Mouse (Mus musculus): ENCODE measurements at regions not wholly inside any gene's neighbourhood (a gene's known extent, or its start where the extent isn't known, plus 50 kb on each side); places are given as distances from the start of the nearest gene placed in this dataset.

DNA sequence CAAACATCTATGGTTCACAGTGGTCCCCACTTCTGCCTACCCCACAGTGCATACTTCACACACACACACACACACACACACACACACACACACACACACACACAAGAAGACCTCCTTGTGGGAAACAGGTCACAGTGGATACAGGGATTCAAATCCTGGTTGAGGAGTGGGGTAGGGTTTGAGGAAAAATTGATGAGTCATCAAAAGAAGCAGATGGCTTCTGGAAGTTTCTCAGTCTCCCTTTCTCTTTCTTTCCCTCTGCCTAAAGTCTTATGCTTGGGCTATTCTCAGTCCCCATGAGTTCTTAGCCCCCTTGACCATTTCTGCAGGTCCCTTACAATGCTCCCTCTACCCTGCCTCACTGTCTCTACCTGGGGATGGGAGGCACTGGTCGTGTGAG, 56.4 kb downstream of the Rassf10 start:
- H3K36me3 ChIP-seq (ENCODE audit: control insufficient read depth, insufficient read depth, low read length): no peaks in the 10 kb centered on the region
- H3K4me2 ChIP-seq (ENCODE audit: low read length): no peak overlapping the region
- H3K4me3 ChIP-seq (ENCODE audit: low read depth, low read length): no peak overlapping the region
- DNase-seq (ENCODE audit: low spot score) (no peak), ATAC-seq (replicated peaks; ENCODE audit: low FRiP score, low TSS enrichment, low read depth) (no peak)
- no peaks in the 10 kb centered on the region for H3K27me3 ChIP-seq (replicated peaks; ENCODE audit: control insufficient read depth, insufficient read depth, low read length)
- H3K27ac ChIP-seq (ENCODE audit: low read depth): no peak overlapping the region
- H3K9ac ChIP-seq (ENCODE audit: low read length): no peak overlapping the region
- H3K4me1 ChIP-seq (replicated peaks; ENCODE audit: control insufficient read depth, insufficient read depth, low read length): no peaks in the 10 kb centered on the region
- no peaks in the 10 kb centered on the region for H3K9me3 ChIP-seq (ENCODE audit: control insufficient read depth, low read length)
- 89% methylated on average over 1 of the region's 1 CpGs for WGBS

DNA sequence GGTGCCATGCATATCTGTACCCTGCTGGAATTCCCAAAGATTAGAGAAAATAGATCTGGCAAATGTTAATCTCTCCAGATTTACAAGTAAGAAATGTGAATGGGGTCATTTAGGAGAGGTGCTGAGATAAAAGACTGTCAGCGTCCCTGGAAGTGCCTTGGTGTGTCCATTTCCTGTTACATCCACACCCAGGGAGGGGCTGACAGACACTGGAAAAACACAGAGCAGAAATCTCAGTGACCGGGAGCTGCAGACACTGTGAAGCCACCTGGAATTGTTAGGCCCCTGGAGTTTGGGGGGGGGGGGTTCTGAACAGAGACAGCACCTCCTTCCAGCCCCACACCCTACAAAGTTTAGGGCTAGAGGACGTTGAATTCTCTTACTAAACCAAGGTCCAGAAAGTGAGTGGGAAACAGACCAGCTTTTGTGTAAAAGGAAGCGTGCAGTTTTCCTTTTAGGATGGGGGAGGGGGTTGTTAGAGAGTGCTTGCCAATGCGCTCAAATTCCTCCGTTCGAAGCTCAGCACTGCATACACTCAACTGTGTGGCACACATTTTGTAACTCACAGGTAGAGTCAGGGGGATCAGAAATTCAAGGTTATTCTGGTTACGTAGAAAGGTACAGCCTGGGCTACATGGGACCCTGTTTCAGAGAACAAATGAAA, 63.5 kb downstream of the Rassf10 start:
- Histone ChIP-seq H3K27me3 (replicated peaks; ENCODE audit: control insufficient read depth, insufficient read depth, low read length) (no peaks in the 10 kb centered on the region), H3K36me3 (ENCODE audit: control insufficient read depth, insufficient read depth, low read length) (no peaks in the 10 kb centered on the region), H3K4me1 (replicated peaks; ENCODE audit: control insufficient read depth, insufficient read depth, low read length) (peaks cover 10% of the 10 kb centered on the region), H3K9me3 (ENCODE audit: control insufficient read depth, low read length) (no peaks in the 10 kb centered on the region), H3K9ac (ENCODE audit: low read length) (no peak overlapping the region), H3K27ac (ENCODE audit: low read depth) (no peak overlapping the region), H3K4me2 (ENCODE audit: low read length) (no peak overlapping the region), H3K4me3 (ENCODE audit: low read depth, low read length) (no peak overlapping the region)
- 32% methylated on average over 8 of the region's 8 CpGs for WGBS
- ATAC-seq (replicated peaks; ENCODE audit: low FRiP score, low TSS enrichment, low read depth) (no peak), DNase-seq (ENCODE audit: low spot score) (no peak)

DNA sequence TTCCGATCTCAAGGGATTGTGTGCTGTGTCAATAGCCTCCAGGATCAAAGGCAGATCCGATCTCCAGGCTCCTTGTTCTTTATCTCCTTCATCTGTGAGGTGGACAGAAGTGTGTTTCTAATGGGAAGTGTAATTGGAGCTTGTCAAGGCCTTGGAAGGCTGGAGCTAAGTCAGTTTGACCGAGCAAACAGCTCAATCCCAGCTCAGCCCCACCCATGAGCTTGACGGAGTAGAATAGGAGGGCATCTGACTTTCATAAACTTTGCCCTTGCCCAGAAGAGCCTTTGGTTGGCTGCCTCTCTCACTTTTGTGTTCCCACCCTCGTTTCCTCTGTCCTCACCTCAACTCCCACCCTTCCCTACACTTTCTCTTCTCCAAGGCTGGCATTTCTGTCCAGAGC, 67.7 kb downstream of the Rassf10 start:
- Histone ChIP-seq H3K4me2 (ENCODE audit: low read length) (no peak overlapping the region), H3K27me3 (replicated peaks; ENCODE audit: control insufficient read depth, insufficient read depth, low read length) (no peaks in the 10 kb centered on the region), H3K4me1 (replicated peaks; ENCODE audit: control insufficient read depth, insufficient read depth, low read length) (peaks cover 10% of the 10 kb centered on the region), H3K4me3 (ENCODE audit: low read depth, low read length) (no peak overlapping the region), H3K9ac (ENCODE audit: low read length) (no peak overlapping the region), H3K27ac (ENCODE audit: low read depth) (no peak overlapping the region), H3K9me3 (ENCODE audit: control insufficient read depth, low read length) (no peaks in the 10 kb centered on the region), H3K36me3 (ENCODE audit: control insufficient read depth, insufficient read depth, low read length) (no peaks in the 10 kb centered on the region)
- DNase-seq (ENCODE audit: low spot score) (no peak), ATAC-seq (replicated peaks; ENCODE audit: low FRiP score, low TSS enrichment, low read depth) (no peak)
- WGBS: 46% methylated on average over 5 of the region's 5 CpGs

DNA sequence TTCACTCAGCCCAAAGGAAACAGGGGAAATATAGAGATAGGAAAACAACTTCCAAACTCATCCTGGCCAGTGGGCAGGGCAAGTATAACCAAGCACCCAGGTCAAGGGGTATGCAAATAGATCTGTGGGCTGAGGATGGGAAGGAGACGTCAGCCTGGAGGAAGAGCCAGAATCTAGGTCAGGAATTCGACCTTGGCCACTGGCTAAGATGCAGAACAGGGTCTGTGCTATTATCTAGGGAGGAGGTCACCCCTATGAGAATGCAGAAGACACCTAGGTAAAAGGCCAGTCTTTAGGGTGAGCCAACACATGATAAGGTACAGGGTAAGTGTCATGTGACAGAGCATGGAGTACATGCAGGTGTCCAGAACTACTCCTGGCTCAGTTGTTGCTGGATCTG, 68.8 kb downstream of the Rassf10 start:
- Histone ChIP-seq H3K9ac (ENCODE audit: low read length) (no peak overlapping the region), H3K4me1 (replicated peaks; ENCODE audit: control insufficient read depth, insufficient read depth, low read length) (peaks cover 2% of the 10 kb centered on the region; the same call in 1 of the 2 replicates), H3K4me3 (ENCODE audit: low read depth, low read length) (no peak overlapping the region), H3K36me3 (ENCODE audit: control insufficient read depth, insufficient read depth, low read length) (no peaks in the 10 kb centered on the region), H3K4me2 (ENCODE audit: low read length) (no peak overlapping the region), H3K27ac (ENCODE audit: low read depth) (no peak overlapping the region), H3K27me3 (replicated peaks; ENCODE audit: control insufficient read depth, insufficient read depth, low read length) (no peaks in the 10 kb centered on the region), H3K9me3 (ENCODE audit: control insufficient read depth, low read length) (no peaks in the 10 kb centered on the region)
- ATAC-seq (replicated peaks; ENCODE audit: low FRiP score, low TSS enrichment, low read depth) (no peak), DNase-seq (ENCODE audit: low spot score) (no peak)
- WGBS: 19% methylated on average over 2 of the region's 2 CpGs

DNA sequence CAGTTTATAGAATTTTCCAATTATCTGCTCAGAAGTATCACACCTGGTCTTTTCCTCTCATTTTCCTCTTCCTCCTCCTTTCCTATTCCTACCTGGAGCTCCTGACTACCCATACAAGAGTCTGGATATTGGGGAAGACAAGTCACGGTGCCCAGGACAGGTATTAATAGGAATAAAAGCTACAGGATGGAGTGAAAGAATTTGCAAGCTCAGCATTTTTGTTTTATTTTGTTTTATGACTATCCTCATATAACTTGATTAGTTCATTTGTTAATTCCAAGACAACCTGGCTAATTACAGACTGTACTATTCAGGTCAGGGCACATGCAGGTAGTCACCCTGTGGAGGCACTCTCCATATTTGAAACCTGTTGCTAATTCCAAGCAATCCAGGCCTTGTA, 72.0 kb downstream of the Rassf10 start:
- DNase-seq (ENCODE audit: low spot score): no peak

DNA sequence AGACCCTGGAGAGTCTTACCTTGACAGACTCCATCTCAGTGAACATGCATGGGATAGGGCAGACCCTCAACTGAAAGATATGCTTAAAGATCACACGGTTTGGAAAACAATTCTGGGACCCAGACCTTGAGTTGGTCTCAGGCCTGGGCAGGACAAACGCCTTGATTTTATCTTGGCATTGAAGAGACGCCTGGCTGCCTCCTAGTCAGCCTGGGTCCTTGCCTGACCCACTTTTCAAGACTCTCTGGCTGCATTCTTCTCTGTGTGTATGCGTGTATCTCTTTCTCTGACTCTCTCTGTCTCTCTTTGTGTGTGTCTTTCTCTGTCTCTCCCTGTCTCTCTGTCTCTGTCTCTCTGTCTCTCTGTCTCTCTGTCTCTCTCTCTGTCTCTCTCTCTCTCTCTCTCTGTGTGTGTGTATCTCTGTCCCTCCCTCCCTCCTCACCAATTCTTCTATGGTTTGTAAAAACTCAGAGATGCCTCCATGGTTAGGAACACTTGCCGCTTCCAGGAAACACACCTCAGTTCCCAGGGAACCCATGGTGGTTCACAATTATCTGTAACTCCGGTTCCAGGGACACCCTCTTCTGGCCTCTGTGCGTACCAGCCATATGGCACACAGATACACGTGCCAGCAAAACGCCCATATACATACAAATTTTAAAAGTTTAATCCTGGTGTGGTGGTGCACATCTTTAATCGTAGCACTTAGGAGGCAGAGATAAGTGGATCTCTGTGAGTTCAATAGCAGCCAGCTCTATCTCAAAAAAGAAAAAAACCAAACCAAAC, 72.7 kb downstream of the Rassf10 start:
- no peak overlapping the region for H3K9ac ChIP-seq (ENCODE audit: low read length)
- no peaks in the 10 kb centered on the region for H3K4me1 ChIP-seq (replicated peaks; ENCODE audit: control insufficient read depth, insufficient read depth, low read length)
- no peak overlapping the region for H3K4me2 ChIP-seq (ENCODE audit: low read length)
- no peaks in the 10 kb centered on the region for H3K27me3 ChIP-seq (replicated peaks; ENCODE audit: control insufficient read depth, insufficient read depth, low read length)
- H3K4me3 ChIP-seq (ENCODE audit: low read depth, low read length): no peak overlapping the region
- no peak for DNase-seq (ENCODE audit: low spot score)
- no peak overlapping the region for H3K27ac ChIP-seq (ENCODE audit: low read depth)
- H3K9me3 ChIP-seq (ENCODE audit: control insufficient read depth, low read length): 0 out of 2 replicates have a peak, but pooled peaks cover 2% of the 10 kb centered on the region
- no peak for ATAC-seq (replicated peaks; ENCODE audit: low FRiP score, low TSS enrichment, low read depth)
- no peaks in the 10 kb centered on the region for H3K36me3 ChIP-seq (ENCODE audit: control insufficient read depth, insufficient read depth, low read length)
- WGBS: 82% methylated on average over 10 of the region's 10 CpGs

More for the DNA sequence above, 72.0 kb downstream of the Rassf10 start:
- H3K9me3 ChIP-seq (ENCODE audit: control insufficient read depth, low read length): 0 out of 2 replicates have a peak, but pooled peaks cover 2% of the 10 kb centered on the region
- no peak overlapping the region for H3K4me2 ChIP-seq (ENCODE audit: low read length)
- no peak overlapping the region for H3K27ac ChIP-seq (ENCODE audit: low read depth)
- H3K4me1 ChIP-seq (replicated peaks; ENCODE audit: control insufficient read depth, insufficient read depth, low read length): no peaks in the 10 kb centered on the region
- H3K36me3 ChIP-seq (ENCODE audit: control insufficient read depth, insufficient read depth, low read length): no peaks in the 10 kb centered on the region
- H3K9ac ChIP-seq (ENCODE audit: low read length): no peak overlapping the region
- WGBS: 97% methylated on average over 1 of the region's 1 CpGs
- H3K27me3 ChIP-seq (replicated peaks; ENCODE audit: control insufficient read depth, insufficient read depth, low read length): no peaks in the 10 kb centered on the region
- no peak overlapping the region for H3K4me3 ChIP-seq (ENCODE audit: low read depth, low read length)
- no peak for ATAC-seq (replicated peaks; ENCODE audit: low FRiP score, low TSS enrichment, low read depth)

DNA sequence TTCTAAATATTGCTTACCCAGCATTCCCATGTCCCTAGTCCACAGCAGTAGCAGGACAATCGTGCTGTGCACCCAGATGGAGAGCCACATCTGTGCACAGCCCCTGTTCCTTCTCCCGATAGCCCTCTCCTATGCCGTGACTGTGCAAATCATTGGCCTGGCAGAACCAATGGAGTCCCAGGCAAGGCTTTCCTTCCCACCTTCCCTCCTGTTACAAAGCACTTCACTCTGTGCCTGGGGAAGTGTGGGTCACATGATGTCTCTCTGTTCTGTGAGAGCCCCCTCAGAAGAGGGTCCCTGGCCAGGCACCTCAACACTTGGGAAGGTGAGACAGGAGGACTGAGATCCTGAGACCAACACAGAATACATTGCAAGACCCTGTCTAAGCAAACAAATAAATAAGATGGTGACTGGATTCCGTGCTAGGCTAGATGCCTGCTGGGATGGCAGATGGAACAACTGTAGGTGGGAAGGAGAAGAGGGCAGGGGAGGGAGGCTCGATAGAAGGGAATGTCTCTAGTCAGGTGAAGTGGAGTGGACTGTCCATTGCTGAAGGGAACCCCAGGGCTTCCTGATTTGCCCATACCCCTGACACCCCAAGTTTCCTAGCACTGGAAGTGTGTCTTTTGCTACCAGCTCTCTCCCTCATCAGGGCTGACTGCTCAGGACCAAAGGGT, 73.5 kb downstream of the Rassf10 start:
- H3K9me3 ChIP-seq (ENCODE audit: control insufficient read depth, low read length): 0 out of 2 replicates have a peak, but pooled peaks cover 2% of the 10 kb centered on the region
- no peaks in the 10 kb centered on the region for H3K27me3 ChIP-seq (replicated peaks; ENCODE audit: control insufficient read depth, insufficient read depth, low read length)
- H3K36me3 ChIP-seq (ENCODE audit: control insufficient read depth, insufficient read depth, low read length): no peaks in the 10 kb centered on the region
- no peak overlapping the region for H3K27ac ChIP-seq (ENCODE audit: low read depth)
- ATAC-seq (replicated peaks; ENCODE audit: low FRiP score, low TSS enrichment, low read depth) (no peak), DNase-seq (ENCODE audit: low spot score) (no peak)
- no peak overlapping the region for H3K9ac ChIP-seq (ENCODE audit: low read length)
- H3K4me1 ChIP-seq (replicated peaks; ENCODE audit: control insufficient read depth, insufficient read depth, low read length): no peaks in the 10 kb centered on the region
- no peak overlapping the region for H3K4me2 ChIP-seq (ENCODE audit: low read length)
- H3K4me3 ChIP-seq (ENCODE audit: low read depth, low read length): no peak overlapping the region
- WGBS: 69% methylated on average over 5 of the region's 5 CpGs

DNA sequence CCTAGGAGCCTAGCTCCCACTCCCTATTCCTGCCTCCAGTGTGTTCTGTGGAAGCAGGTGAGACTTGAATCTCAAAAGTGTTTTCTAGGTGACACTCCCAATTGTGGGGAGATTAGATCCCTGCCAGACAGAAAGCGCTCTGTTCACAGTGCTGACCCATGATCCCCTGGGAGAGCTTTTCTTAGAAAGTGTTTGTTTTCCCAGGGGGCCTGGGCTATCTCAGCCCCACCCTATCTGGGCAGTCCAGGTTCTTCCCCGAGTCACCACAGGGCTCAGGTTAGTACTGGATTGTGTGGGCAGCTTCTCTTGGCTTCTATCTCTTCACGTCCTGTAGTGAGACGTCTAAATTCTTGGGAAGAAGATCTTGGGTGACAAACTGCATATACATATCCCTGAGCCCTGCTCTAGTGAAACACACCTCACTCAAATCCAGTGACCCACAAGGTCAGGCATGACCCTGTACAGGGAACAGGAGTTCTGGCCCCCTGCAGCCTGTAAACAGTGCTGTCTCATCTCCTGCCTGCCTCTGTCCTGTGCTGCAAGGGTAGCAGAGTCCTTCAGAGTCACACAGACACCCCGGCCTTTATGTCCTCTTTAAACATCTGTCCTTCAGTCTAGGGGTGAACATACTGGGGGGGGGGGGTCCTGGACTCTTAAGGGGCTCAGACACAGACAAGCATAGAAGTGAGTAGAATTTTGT, 76.4 kb downstream of the Rassf10 start:
- Histone ChIP-seq H3K9ac (ENCODE audit: low read length) (no peak overlapping the region), H3K4me1 (replicated peaks; ENCODE audit: control insufficient read depth, insufficient read depth, low read length) (no peaks in the 10 kb centered on the region), H3K4me2 (ENCODE audit: low read length) (no peak overlapping the region), H3K27me3 (replicated peaks; ENCODE audit: control insufficient read depth, insufficient read depth, low read length) (no peaks in the 10 kb centered on the region), H3K9me3 (ENCODE audit: control insufficient read depth, low read length) (0 out of 2 replicates have a peak, but pooled peaks cover 2% of the 10 kb centered on the region), H3K27ac (ENCODE audit: low read depth) (no peak overlapping the region; the same call in 1 of the 2 replicates), H3K36me3 (ENCODE audit: control insufficient read depth, insufficient read depth, low read length) (no peaks in the 10 kb centered on the region), H3K4me3 (ENCODE audit: low read depth, low read length) (no peak overlapping the region)
- DNase-seq (ENCODE audit: low spot score): no peak
- ATAC-seq (replicated peaks; ENCODE audit: low FRiP score, low TSS enrichment, low read depth): peak; percentile 81
- 27% methylated on average over 5 of the region's 5 CpGs for WGBS
